Mouse (Mus musculus) ovary, adult 18-20 months (tissue): Measurements from ENCODE around the gene Fam102a.
A peak's percentile ranks its signal among the peaks of the same experiment; 100 is the strongest.
"Not testable (repeated sequence)": the region's sequence is repeated elsewhere in the genome, so short reads cannot be mapped to it uniquely, and the experiment has no call there.

Experiments
- DNase-seq: peaks from one replicate; pipeline ENCODE4 v3.0.0; 2022; ENCODE audit warnings: low spot score, mixed read lengths

The Fam102a gene

DNA sequence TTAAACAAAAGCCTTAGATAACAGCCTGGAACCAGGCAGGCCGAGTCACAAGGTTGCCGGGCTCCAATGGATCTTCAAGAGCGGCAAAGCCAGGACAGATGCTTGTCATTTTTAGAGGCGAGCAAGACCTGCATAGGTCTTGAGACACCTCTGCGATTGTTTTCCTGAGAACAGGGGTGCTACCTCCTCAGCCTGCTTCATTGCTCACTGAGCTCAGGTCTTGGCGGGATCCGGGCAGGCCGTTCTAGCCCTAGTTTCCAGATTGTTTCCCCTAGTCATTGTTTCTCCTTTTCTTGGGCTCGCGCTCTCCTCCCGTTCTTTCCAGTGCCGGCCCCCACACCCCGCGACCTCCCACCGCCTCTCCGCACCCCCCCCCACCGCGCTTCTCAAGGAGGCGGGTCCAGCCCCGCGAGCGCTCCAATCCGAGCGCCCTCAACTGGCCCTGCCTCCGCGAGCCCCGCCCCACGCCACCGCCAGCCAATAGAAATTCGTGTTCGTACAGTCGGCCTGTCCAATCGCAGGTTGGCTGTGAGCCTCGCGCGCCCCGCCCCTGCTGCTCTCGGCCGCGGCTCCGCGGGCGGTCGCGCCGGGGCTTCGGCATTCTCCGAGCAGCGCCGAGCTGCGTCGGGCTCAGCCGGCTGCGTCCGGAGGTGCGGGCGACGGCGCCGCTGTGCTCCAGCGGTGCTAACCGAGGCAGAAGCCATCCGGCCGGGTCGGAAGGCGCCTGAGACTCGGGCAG, at the start of gene Fam102a:
Fam102a (plus strand) TSS at position 600 of the 739 bp plus-strand sequence.
- peak; percentile 98 for DNase-seq

DNA sequence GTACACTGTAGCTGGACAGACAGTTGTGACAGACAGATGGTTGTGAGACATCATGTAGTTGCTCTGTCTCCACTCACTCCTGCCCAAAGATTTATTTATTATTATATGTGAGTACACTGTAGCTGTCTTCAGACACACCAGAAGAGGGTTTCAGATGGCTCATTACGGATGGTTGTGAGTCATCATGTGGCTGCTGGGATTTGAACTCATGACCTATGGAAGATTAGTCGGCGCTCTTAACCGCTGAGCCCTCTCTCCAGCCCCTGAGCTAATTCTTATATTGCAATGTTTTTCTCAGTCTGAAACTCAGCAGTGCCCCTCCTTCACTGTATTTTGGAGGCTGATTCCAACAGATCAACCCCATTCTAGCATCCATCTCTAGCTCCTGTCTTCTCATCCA, 49.4 kb upstream of the Fam102a start:
- DNase-seq = no peak

DNA sequence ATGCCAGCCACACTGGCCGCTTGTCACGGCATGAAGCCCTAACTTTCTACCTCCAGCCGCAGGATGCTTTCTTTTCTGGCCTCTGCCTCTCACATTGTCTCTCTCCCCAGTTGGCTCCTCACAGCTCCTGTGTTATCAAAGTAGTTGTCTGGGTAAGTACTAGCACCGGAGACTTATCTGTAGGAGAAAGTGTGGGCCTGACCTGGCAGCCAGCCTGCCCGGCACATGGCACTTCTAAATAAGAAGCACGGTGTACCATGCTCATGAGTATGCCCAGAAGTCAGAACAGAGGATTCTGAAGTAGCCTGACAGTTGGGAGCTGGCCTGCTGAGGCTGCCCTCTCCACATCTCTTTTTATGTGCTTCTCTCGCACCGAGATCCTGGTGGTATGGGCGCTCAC, 49.0 kb upstream of the Fam102a start:
- DNase-seq = no peak

DNA sequence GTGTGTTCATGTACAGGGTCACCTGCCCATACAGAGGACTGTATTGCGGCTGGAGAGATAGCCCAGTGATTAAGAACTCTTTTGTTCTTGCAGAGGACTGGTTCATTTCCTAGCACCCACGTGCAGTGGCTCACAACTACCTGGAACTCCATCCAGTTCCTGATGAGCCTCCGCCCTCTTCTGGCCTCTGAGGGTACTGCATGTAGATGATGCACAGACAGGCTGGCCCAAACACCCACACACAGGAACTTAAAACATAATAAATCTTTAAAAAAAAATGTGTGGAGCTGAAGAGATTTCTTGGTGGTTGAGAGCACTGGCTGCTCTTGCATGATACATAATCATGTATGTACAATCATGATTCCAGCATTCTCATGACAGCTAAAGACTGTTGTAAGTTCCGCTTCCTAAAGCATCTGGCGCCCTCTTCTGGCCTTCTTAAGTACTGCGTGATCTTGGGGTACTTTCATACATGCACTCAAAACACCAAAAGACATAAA, 48.0 kb upstream of the Fam102a start:
- peak; percentile 64 for DNase-seq

DNA sequence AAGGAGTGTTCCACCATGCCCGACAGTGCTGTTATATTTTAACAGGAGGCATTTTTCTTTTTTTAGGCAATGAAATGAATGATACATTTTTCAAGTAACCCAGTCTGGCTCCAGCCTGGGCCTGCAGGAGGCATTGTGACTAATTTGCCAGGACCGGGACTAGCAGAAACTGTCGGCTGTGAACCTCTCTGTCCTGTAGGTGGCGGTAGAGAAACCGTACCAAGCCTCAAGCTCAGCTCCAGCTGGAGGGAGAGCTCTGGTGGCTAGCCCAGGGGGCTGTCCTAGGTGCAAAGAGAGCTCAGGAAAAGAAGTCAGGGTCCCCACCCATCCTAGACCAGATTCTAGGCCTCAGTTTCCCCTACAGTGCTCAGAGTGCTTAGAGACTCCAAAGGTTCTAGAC, 46.5 kb upstream of the Fam102a start:
- peak; percentile 59 for DNase-seq

DNA sequence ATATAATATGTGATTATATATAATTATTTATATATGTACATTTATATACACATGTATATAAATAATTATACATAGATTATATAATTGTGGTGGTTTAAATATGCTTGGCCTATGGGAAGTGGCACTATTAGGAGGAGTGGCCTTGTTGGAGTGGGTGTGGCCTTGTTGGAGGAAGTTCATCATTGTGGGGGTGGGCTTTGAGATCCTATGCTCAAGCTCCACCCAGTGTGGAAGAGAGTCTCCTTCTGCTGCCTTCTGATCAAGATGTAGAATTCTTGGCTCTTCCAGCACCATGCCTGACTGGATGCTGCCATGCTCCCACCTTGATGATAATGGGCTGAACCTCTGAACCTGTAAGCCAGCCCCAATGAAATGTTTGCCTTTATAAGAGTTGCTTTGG, 44.4 kb upstream of the Fam102a start:
- DNase-seq = not testable (repeated sequence)

DNA sequence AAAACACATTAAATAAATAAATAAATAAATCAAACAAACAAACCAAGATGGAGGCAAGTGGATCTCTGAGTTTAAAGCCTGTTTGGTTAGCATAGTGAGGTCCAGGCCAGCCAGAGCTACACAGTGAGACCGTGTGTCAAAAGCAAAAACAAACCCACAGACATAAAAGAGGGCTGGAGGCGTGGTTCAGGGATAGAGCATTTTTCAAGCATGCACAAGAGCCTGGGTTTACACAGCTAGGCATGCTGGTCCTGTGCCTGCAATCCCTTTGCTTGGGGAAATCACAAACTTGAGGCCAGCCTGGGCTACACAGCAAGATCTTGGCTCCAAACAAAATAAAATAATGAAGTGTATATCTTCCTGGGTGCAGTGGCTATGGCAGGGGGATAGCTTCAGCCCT, 42.5 kb upstream of the Fam102a start:
- no peak for DNase-seq

DNA sequence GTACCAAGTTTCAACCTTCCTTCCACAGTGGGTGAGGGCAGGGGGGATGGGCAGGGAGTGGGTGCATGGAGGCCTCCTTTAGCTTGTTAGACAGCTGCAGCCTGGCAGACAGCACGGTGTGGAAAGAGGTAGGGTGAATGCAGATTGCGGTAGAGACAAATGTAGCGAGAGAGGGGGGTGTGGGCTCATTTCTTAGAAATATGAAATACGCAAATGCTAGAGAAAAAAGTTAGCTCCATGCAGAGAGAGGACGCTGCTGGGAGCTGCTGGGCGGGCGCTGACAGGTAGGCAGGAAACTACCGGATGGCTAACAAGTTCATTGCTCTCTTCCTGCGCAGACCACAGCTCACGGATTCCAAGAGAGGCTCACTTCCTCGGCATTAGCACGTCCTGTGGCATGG, 41.8 kb upstream of the Fam102a start:
- DNase-seq = no peak

DNA sequence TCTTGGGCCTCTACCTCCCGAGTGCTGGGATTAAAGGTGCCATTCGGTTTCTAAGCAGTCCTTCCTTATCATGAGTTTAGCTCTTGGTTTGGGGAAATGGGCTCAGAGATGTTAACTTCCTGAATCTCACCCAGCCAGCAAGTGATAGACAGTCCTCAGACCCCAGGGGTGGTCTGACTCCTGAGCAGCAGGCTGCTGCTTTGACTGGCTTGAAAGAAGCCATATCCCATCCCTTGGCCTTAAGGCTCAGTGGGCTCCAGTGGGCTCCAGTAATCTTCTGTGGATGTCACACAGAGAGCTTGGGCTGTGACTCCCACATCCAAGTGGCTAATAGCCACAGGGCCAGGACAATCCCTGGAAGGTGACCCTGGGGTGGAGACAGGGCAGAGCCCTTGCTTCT, 40.6 kb upstream of the Fam102a start:
- DNase-seq = no peak

DNA sequence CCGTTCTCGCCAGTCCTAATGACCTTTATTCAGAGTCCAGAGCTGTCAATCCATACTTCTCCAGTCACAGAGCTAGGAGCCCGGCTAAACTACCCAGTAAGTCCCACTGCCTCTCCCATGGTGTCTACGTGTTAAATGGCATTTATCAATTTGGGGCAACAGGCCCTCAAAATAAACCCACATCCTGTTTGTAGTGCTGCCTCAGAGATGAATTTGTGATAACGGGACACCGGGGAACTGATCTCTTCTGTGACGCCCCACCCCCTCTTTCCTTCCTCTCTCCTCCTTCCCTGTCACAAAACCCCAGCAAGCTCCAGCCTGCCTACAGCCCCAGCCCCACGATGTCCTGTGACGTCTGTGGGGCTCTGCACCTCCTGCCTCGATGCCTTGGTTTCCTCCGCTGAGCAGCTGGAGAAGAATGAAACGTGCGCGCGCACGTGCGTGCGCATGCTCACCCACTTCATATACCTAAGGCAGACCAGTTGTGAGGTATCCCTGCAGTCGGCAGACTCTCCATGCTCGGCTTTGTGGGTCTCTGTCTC, 39.9 kb upstream of the Fam102a start:
- DNase-seq = no peak

DNA sequence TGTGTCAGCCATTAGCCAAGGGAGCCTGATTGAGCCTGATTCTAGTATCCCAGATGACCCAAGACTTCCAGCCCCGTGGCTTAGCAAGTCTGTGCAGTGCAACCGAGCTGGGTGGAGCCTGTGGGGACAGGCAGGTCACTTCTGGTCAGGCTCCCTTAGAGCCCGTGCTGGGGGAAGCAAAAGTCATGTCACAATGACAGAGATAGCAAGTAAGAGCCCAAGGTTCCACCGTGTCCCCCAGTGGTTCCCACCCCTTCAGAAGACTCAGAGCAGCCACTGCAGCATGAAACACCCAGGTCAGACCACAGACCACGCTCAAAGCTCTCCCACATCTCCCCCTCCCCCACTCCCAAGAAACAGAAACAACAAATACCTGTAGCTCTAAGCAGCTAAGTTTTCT, 38.9 kb upstream of the Fam102a start:
- no peak for DNase-seq

DNA sequence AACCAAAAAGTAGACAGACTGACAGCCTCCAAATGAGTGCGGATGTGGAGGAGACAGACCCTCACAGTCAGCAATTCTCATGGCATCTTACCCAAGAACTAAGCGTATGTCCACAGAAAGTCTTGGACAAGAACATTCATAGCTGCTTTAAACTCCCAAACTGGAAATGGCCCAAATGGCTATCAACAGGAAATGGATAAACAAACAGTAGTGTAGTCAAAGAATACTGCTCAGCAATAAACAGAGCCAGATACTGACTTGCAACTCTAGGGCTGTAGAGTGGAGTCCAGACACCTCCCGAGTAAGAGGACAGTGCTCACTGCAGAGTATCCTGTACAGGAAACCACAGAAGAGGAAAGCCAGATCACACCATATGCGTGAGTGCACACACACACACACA, 35.8 kb upstream of the Fam102a start:
- DNase-seq = no peak

DNA sequence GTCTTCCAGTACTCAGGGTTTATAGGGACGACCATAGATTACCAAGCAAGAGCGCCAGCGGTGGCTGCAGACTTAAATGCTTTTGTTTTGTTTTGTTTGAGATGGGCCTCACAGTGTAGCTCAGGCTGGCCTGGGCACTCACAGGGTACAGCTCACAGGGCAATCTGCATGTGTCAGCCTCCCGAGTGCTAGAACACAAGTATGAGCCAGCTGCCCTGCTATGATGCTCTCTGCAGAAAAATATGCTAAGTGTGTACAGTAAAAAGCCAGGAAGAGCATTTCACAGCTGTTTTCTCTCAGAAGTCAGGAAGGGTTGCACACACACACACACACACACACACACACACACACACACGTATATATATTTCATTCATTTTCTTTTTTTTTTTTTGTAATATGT, 34.7 kb upstream of the Fam102a start:
- no peak for DNase-seq

DNA sequence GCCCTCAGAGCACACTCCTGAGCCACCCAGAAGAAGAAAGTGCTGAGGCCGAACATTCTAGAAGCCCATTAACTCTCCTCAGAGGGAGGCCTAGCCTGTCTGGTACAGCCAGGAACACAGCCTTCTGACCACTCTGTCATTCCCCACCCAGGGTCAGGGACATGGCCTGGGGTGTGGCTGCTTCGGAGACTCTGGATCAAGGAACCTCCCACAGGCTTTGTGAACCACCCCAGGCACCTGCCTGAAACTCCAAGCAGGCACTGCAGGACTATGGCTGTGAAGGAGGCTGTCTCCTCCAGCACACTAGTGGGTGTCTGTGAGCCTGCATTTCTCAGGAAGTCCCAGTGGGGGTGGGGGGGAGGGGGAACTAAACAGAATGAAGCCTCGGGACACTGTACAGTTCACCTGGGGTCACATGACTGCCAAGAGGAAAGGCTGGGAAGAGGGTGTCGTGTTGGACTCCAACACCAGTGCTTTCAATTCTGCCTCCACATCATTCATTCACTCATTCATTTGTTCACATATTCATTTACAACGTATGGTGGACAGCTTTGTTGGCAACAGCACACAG, 33.3 kb upstream of the Fam102a start:
- no peak for DNase-seq

DNA sequence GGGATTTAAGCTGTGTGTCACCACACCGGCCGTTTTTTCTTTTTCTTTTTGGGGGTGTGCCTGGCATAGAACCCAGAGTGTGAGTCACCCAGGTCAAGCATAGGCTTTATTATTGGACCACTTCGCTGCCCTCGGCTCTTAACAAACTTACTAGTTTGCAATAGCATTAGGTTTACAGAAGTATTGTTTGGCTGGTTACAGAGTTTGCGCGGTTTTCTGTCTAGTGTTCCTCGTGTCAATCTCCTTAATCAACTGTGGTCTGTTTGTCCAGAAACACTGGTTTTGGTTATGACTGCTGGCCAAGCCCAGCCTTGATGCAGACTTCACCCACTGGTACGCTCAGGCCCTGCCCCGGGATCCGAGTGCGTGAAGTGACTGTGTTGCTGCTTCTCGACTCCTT, 32.3 kb upstream of the Fam102a start:
- no peak for DNase-seq

DNA sequence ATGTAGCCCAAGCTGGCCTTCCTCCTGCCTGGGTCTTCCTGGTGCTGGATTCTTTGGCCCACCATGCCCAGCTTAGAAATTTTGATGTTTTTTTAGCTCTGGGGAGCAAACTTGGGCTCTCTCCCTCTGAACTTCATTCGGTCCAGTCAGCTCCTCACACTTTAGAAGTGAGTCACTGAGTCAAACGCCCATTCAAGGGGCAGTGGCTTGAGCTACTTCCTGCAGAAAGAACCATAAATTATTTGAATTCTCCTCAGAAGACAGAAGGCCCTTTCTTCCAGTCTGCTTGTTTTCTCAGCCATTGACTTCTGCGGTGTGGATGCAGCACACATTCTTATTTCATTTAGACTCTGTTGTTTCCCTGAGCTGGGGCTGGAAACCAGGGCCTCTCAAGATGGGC, 31.5 kb upstream of the Fam102a start:
- DNase-seq = no peak

DNA sequence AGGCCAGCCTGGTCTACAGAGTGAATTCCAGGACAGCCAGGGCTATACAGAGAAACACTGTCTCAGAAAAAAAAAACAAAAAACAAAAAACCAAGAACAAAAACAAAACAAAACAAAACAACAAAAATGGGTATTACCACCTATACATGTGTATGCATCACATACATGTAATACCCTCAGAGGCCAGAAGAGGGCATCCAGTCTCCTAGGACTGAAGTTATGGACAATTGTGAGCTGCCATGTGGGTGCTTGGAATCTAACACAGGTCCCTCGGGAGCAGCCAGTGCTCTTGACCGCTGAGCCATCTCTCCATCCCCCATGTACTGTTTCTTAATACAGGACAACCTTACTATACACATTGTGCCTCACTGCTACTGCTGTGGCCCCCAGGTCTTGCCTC, 29.6 kb upstream of the Fam102a start:
- DNase-seq = no peak

DNA sequence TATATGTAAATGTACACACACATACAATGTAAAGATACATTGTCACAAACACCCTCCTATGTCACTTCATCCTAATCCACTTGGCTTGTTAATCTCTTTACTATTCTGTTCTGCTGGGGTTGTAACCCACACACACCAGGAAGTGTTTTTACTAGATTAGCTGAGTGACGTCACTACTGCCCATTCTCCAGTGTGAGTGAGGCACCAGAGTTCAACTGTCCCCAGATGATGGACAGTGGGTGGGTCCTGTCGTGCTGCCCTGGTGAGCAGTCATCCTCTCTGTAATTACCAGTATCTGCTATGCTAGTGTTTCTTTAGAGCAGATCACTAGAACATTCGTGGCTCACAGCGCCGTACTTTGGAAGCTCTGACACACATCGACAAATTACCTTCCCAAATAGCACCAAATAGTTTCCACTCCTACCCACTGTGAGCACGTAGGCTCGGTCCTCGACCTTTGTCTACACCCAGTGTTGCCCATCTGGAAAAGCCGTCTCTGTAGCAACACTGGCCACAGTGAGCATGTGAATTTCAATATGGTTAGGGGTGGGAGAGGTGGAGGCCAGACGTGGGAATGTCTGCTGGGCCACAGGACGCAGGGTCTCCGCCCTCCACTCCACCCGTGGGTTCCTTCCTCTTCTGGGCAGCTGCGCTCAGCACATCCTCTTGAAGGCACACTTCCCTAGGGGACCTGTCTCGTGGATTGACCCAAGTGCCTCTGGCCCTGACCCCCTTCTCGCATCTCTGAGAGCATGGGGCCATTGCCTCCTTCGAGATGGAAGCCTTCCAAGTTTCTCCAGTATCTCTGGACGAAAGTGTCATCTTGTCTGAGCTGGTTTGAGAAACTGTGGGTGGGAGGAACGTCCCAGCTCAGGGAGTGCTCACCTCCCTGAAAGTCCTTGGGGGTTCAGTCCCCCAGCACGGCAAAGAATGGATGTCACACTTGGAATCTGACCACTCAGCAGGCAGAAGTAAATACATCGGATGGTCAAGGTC, 28.2 kb upstream of the Fam102a start:
- DNase-seq = peak; percentile 52

DNA sequence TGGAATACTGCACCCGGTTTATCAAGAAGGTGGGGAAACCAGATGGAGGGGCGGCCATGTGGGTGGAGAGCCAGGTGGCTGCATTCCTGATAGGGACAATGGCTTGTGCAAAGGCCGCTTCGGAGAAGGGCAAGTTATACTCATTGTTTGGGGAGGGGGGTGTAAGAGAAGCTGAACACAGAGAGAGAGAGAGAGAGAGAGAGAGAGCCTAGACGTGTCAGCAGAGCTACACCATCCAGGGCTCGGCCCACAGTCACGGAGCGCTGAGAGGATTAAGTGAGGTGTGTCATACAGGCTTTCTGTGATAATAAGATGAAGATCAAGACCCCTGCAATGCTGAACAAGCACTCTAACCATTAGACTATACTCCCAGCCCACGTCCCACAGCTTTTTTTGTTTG, 27.2 kb upstream of the Fam102a start:
- DNase-seq = no peak

DNA sequence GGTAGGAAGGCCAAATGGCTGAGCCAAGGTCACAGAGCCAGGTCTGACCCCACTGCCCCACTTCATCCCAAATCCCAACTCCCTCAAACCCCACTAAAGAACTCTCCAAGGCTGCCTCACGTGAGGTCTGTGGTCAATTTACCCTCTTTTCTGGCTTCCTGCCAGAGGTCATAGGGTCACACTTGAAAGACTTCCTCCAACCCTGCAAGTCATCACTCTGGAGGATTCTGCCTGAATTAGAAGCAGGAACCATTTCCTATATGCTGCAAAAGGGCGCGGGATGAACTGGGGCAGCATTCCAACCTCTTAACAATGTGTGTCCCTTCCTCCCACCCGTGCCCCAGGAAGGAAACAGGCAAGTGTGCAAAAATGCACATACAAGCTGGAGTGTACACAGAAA, 25.8 kb upstream of the Fam102a start:
- DNase-seq = no peak

DNA sequence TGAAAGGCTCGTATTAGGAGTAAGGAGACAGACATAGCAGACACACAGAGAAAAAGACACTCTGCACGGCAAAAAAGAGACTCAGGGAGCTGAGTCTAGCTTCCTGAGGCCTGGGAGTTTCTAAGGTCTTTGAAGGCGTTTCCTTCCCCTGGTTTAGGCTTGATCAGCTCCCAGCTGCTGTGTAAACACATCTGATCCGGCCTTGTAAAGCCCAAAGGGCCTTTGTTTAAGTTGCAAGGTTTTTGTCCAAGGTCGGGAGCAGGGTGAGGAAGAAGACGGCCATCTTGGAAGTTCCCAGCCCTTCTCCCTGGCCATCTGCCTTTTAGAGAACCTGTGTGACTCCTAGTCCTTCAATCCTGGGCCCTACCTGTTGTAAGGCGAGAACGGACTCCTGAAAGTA, 25.2 kb upstream of the Fam102a start:
- DNase-seq = no peak

DNA sequence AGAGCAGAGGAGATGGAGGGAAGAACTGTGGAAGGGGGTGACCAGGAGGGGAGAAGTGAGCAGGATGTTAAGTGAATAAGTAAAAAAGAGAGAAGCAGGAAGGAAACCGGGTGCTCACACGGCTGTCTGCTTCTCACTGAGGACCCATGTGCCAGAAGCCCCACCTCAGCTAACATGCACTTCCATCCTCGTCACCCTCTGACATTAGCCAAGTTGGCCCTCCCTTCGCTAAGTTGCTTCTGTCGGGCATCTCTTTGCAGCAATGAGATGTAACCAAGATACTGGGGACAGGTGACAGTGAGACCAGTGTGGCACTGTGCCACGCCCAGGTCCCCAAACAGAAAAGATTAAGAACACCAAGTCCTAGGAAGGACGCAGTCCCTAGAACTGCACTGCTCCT, 22.5 kb upstream of the Fam102a start:
- DNase-seq = no peak
